Mouse (Mus musculus) intestine, embryonic 14.5 days (tissue): ENCODE measurements around the gene Gm10799. TPM values are rescaled to one million over a fixed set of nuclear protein-coding genes. Genes with fewer than 3 reads are reported as not detected.
"Not testable (repeated sequence)": the region's sequence is repeated elsewhere in the genome, so short reads cannot be mapped to it uniquely, and the experiment has no call there.

Source experiments
- ATAC-seq: fragments of 200-750 bp; cut with Nextera tagmentation; replicated peaks from 2 replicates; pipeline ENCODE4 v1.8.0; 2017; ENCODE audit warnings: low read depth, moderate number of reproducible peaks, moderate TSS enrichment, moderate library complexity; ENCODE audit not compliant: low FRiP score, low TSS enrichment
- DNase-seq: peaks from one replicate; pipeline ENCODE4 v3.0.0-alpha.2; 2018; ENCODE audit warnings: low spot score
- H3K27ac ChIP-seq: fragments of 300-500 bp; sonication (generic); 2 replicates; pipeline ENCODE4 v1.5.1; 2014; ENCODE audit warnings: low read depth, mild to moderate bottlenecking, control low read depth
- H3K27me3 ChIP-seq: fragments of 300-500 bp; sonication (generic); replicated peaks from 2 replicates; pipeline ENCODE4 v1.6.1; 2014; ENCODE audit warnings: low read length, control low read depth; ENCODE audit not compliant: control insufficient read depth, insufficient read depth
- H3K36me3 ChIP-seq: fragments of 300-500 bp; sonication (generic); 2 replicates; pipeline ENCODE4 v1.6.1; 2014; ENCODE audit warnings: low read length, control low read depth; ENCODE audit not compliant: control insufficient read depth, insufficient read depth
- H3K4me1 ChIP-seq: fragments of 300-500 bp; sonication (generic); replicated peaks from 2 replicates; pipeline ENCODE4 v1.6.1; 2014; ENCODE audit warnings: low read length, control low read depth, mixed read lengths; ENCODE audit not compliant: control insufficient read depth, insufficient read depth
- H3K4me2 ChIP-seq: fragments of 300-500 bp; sonication (generic); 2 replicates; pipeline ENCODE4 v1.6.1; 2014; ENCODE audit warnings: low read length
- H3K4me3 ChIP-seq: fragments of 300-500 bp; sonication (generic); 2 replicates; pipeline ENCODE4 v1.5.1; 2014; ENCODE audit warnings: low read depth, low read length, control low read depth, mixed read lengths
- H3K9ac ChIP-seq: fragments of 300-500 bp; sonication (generic); 2 replicates; pipeline ENCODE4 v1.6.1; 2014; ENCODE audit warnings: mild to moderate bottlenecking, low read length
- H3K9me3 ChIP-seq: fragments of 300-500 bp; sonication (generic); 2 replicates; pipeline ENCODE4 v1.6.1; 2016; ENCODE audit warnings: low read length, control low read depth; ENCODE audit not compliant: control insufficient read depth
- WGBS: fragments of 180-500 bp; shearing (Covaris S2); extraction: QIAGEN DNeasy Blood & Tissue Kit; methylation state at CpG from one replicate; pipeline ENCODE4 v1.1.7; 2014; 5-methylcytosine and 5-hydroxymethylcytosine counted together
- polyA plus RNA-seq: library from polyadenylated mRNA; unstranded; fragments of >200 nt; fragmentation: Nextera tagmentation; extraction: Ambion mirVana; gene quantifications from 2 replicates; pipeline ENCODE4 v1.2.1, GENCODE M21; 2014

The Gm10799 gene
- polyA plus RNA-seq, 1 experiment from 2014 or later: not detected

GRCm38 (mm10) chr2:104099946-104100345, 31.6 kb upstream of the Gm10799 start:
- H3K9me3 ChIP-seq: no peaks in the 10 kb centered on the region
- H3K9ac ChIP-seq: no peak overlapping the region
- DNase-seq (no peak), ATAC-seq (no peak)
- no peak overlapping the region for H3K4me2 ChIP-seq
- no peak overlapping the region for H3K27ac ChIP-seq
- H3K36me3 ChIP-seq: no peaks in the 10 kb centered on the region
- no peaks in the 10 kb centered on the region for H3K27me3 ChIP-seq
- WGBS: 58% methylated on average over 1 of the region's 1 CpGs
- H3K4me3 ChIP-seq: no peak overlapping the region
- H3K4me1 ChIP-seq: 0 out of 2 replicates have a peak, but pooled peaks cover 3% of the 10 kb centered on the region

DNA sequence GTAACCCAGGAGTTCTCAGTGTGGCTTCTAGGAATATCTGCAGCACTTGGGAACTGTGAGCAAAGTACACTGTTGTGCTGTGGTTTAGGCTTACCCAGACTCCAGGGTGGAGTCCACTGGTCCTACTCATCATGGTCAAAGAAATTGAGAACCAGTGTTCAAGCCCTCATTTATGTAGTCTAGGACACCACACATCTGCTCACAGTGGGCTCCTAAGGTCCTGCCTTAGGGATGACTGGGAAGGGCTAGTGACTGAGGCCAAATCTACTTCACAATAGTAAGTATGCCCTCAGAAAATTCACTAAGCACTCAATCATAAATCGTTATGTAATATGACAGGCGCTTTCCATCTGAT, 30.9 kb upstream of the Gm10799 start:
- ATAC-seq (no peak), DNase-seq (no peak)
- Histone ChIP-seq H3K36me3 (no peaks in the 10 kb centered on the region), H3K9me3 (no peaks in the 10 kb centered on the region), H3K4me1 (0 out of 2 replicates have a peak, but pooled peaks cover 3% of the 10 kb centered on the region), H3K27me3 (no peaks in the 10 kb centered on the region), H3K4me2 (no peak overlapping the region), H3K27ac (no peak overlapping the region), H3K9ac (no peak overlapping the region), H3K4me3 (no peak overlapping the region)
- WGBS: 93% methylated on average over 2 of the region's 2 CpGs

DNA sequence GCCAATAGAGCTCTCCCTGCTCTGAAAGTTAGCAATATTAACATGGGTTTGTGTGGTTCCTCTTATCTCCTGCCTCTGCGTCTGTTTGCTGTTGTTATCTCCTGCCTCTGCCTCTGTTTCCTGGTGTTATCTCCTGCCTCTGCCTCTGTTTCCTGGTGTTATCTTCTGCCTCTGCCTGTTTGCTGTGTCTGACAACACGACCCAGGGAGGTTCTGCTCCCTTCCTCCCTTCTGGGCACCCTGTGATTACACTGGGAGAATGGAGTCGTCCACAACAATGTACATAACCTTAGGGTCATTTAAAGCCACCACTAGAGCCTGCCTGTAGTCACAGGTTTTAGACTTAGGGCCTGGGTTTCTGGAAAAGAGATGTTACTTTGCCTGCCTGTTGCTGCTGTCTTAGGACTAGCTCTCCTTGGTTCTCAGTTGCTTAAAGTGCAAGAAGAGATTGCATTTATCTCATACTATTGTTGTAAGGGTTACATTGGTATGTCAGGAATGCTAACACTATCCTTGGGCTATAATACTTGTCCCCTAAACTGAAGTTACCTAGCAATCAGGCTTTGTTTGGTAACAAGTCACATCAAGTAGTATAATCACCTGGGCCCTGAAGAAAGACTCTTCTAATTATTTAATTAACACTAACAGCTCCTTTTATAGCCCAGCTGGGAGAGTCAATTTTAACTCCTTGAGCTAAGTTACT, 30.3 kb upstream of the Gm10799 start:
- DNase-seq (no peak), ATAC-seq (no peak)
- H3K9me3 ChIP-seq: no peaks in the 10 kb centered on the region
- H3K36me3 ChIP-seq: no peaks in the 10 kb centered on the region
- H3K4me1 ChIP-seq: 0 out of 2 replicates have a peak, but pooled peaks cover 3% of the 10 kb centered on the region
- no peaks in the 10 kb centered on the region for H3K27me3 ChIP-seq
- no peak overlapping the region for H3K4me3 ChIP-seq
- WGBS: 24% methylated on average over 3 of the region's 3 CpGs
- H3K27ac ChIP-seq: no peak overlapping the region
- no peak overlapping the region for H3K9ac ChIP-seq
- no peak overlapping the region for H3K4me2 ChIP-seq

DNA sequence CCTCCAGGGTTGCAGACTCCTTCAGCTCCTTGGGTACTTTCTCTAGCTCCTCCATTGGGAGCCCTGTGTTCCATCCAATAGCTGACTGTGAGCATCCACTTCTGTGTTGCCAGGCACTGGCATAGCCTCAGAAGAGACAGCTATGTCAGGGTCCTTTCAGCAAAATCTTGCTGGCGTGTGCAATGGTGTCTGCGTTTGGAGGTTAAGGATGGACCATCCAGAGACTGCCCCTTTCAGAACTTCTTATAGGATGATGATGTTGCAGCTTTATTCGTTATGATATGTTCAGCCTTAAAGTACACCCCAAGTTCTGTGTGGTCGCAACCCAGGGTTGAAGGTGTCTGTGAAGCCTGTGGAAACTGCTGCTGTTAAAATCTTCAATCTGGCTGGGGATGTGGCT, 29.0 kb upstream of the Gm10799 start:
- 93% methylated on average over 4 of the region's 4 CpGs for WGBS
- H3K4me1 ChIP-seq, H3K27ac ChIP-seq, H3K9ac ChIP-seq, DNase-seq, H3K4me3 ChIP-seq, ATAC-seq, H3K4me2 ChIP-seq, H3K27me3 ChIP-seq, H3K9me3 ChIP-seq, H3K36me3 ChIP-seq: not testable (repeated sequence)

GRCm38 (mm10) chr2:104096796-104097195, 28.4 kb upstream of the Gm10799 start:
- H3K9me3 ChIP-seq, H3K4me2 ChIP-seq, H3K27me3 ChIP-seq, H3K4me3 ChIP-seq, H3K27ac ChIP-seq, H3K4me1 ChIP-seq, H3K36me3 ChIP-seq, DNase-seq, H3K9ac ChIP-seq, ATAC-seq: not testable (repeated sequence)
- 100% methylated on average over 1 of the region's 1 CpGs for WGBS

GRCm38 (mm10) chr2:104096256-104096655, 27.9 kb upstream of the Gm10799 start:
- peak overlapping the region; percentile 63 for H3K27ac ChIP-seq
- 41% methylated on average over 10 of the region's 10 CpGs for WGBS
- no peak for ATAC-seq

DNA sequence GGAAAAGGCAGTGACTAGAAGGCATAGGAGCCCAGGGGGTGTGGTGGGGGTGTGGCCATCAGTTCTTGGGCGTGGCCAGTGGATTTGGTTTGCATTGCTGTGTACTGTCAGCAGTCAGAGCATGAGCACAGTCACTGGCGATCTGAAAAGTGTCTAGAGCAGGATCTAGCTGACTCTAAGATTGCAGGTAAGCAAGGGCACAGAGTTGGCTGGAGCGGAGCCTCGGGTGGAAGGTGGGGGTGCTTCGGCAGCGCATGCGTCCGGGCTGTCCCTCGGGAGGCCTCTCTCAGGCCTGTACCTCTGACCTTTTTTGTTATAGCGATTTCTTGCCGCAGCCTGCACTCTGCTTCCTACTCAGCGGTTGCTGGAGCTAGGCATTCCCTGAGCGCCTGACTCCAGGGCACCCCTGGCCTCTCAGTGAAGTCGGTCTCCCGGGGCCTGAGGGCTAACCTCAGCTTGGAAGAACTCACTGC, 27.4 kb upstream of the Gm10799 start, which contains the start of gene Cd59a:
Cd59a (plus strand) TSS at position 61 of the 473 bp plus-strand sequence.
- Histone ChIP-seq H3K27ac (peak within 1 kb of the TSS; percentile 63), H3K4me2 (peak within 1 kb of the TSS; percentile 59), H3K9ac (peak within 1 kb of the TSS; percentile 41), H3K9me3 (no peaks in the 10 kb centered on the region), H3K27me3 (no peaks in the 10 kb centered on the region), H3K4me3 (peak within 1 kb of the TSS; percentile 41), H3K4me1 (0 out of 2 replicates have a peak, but pooled peaks cover 3% of the 10 kb centered on the region), H3K36me3 (no peaks in the 10 kb centered on the region)
- DNase-seq (peak; percentile 90), ATAC-seq (peak; percentile 84)
- WGBS: 5% methylated on average over 15 of the region's 15 CpGs

More at GRCm38 (mm10) chr2:104096256-104096655, 27.9 kb upstream of the Gm10799 start:
- 0 out of 2 replicates have a peak, but pooled peaks cover 3% of the 10 kb centered on the region for H3K4me1 ChIP-seq
- H3K27me3 ChIP-seq: no peaks in the 10 kb centered on the region
- peak; percentile 59 for DNase-seq
- H3K36me3 ChIP-seq: no peaks in the 10 kb centered on the region
- H3K9me3 ChIP-seq: no peaks in the 10 kb centered on the region
- H3K9ac ChIP-seq: peak overlapping the region; percentile 41
- peak overlapping the region; percentile 59 for H3K4me2 ChIP-seq
- H3K4me3 ChIP-seq: peak overlapping the region; percentile 41

DNA sequence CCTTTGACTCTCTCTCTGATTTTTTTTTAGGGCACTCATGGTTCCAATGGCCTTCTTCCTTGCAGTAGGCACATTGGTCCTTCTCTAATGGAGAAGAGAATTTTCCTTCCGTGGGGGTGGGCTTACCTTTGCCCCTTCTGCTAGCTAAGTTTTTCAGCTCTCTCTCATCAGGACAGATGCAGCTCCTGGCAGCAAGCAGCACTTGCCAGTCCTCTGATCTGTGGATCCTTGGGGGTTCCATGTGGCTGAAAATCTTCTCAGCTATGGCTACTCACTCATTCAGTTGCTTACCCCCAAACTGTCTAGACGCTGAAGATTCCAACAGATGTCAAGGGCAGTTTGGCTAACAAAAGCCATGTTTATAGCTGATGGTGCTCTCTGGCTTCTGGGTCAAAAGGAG, 25.0 kb upstream of the Gm10799 start:
- Histone ChIP-seq H3K4me1 (0 out of 2 replicates have a peak, but pooled peaks cover 3% of the 10 kb centered on the region), H3K9ac (no peak overlapping the region), H3K36me3 (no peaks in the 10 kb centered on the region), H3K4me3 (no peak overlapping the region), H3K27ac (no peak overlapping the region), H3K27me3 (no peaks in the 10 kb centered on the region), H3K4me2 (no peak overlapping the region), H3K9me3 (no peaks in the 10 kb centered on the region)
- no peak for DNase-seq
- 68% methylated on average over 2 of the region's 2 CpGs for WGBS
- no peak for ATAC-seq

DNA sequence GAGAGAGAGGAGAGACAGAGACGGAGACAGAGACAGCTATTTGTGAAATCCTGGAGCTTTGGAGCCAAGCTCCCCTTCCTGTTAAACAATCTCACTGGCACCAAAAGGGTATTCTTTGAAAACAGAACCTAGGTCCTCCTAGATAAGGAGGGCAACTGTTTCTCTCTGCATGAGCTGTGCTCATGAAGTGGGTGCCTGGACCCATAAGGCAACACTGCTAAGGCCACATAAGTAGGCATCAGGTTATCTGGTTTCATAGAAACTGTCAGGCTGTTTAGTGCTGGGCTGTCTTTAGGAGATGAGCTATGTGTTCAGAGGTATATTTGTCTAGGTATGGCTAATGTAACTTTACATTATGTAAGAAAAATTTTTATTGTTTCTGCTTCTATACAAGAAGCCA, 19.2 kb upstream of the Gm10799 start:
- WGBS: 94% methylated on average over 1 of the region's 1 CpGs
- not testable (repeated sequence) for DNase-seq, H3K27ac ChIP-seq, ATAC-seq, H3K4me1 ChIP-seq, H3K36me3 ChIP-seq, H3K9ac ChIP-seq, H3K4me3 ChIP-seq, H3K4me2 ChIP-seq, H3K27me3 ChIP-seq, H3K9me3 ChIP-seq
